Mouse (Mus musculus) ES-Bruce4 (cell line): Measurements from ENCODE around the gene Cdcp2. TPM values are rescaled to one million over a fixed set of nuclear protein-coding genes. Genes with fewer than 3 reads are reported as not detected.

Experiments
- H3K27ac ChIP-seq: 2 replicates; pipeline ENCODE4 v1.5.1; 2012; ENCODE audit warnings: low read length, inconsistent platforms; ENCODE audit not compliant: insufficient read depth
- H3K27me3 ChIP-seq: 2 replicates; pipeline ENCODE4 v1.6.1; 2012; ENCODE audit warnings: mild to moderate bottlenecking, low read length, inconsistent platforms; ENCODE audit not compliant: control insufficient read depth, poor library complexity, insufficient read depth, severe bottlenecking
- H3K36me3 ChIP-seq: 2 replicates; pipeline ENCODE4 v1.6.1; 2012; ENCODE audit warnings: inconsistent platforms, mild to moderate bottlenecking, low read length, moderate library complexity; ENCODE audit not compliant: control insufficient read depth, poor library complexity, insufficient read depth, severe bottlenecking
- H3K4me1 ChIP-seq: one replicate; pipeline ENCODE4 v1.8.1; 2011; ENCODE audit warnings: low read length; ENCODE audit not compliant: control insufficient read depth, insufficient read depth
- H3K4me3 ChIP-seq: 2 replicates; pipeline ENCODE4 v1.5.1; 2011; ENCODE audit warnings: low read depth, mild to moderate bottlenecking, low read length
- H3K9ac ChIP-seq: 2 replicates; pipeline ENCODE4 v1.6.1; 2012; ENCODE audit warnings: low read depth, mild to moderate bottlenecking, inconsistent platforms; ENCODE audit not compliant: poor library complexity, severe bottlenecking
- H3K9me3 ChIP-seq: replicated peaks from 2 replicates; pipeline ENCODE4 v1.6.1; 2012; ENCODE audit warnings: mild to moderate bottlenecking, low read length, inconsistent platforms; ENCODE audit not compliant: control insufficient read depth, poor library complexity, insufficient read depth, severe bottlenecking
- CTCF ChIP-seq: IDR thresholded peaks from one replicate; pipeline ENCODE4 v1.8.1; 2011; ENCODE audit warnings: low read depth, low read length
- EP300 ChIP-seq: IDR thresholded peaks from 2 replicates; pipeline ENCODE4 v1.6.1; 2011; ENCODE audit warnings: low read depth, low read length; ENCODE audit not compliant: insufficient read depth
- POLR2A ChIP-seq: IDR thresholded peaks from one replicate; pipeline ENCODE4 v1.8.1; 2011; ENCODE audit warnings: low read length; ENCODE audit not compliant: insufficient read depth
- polyA plus RNA-seq: library from polyadenylated mRNA; stranded (reverse); fragments of >200 nt; gene quantifications from 2 replicates; pipeline ENCODE4 v1.2.4, GENCODE M21; 2011; ENCODE audit warnings: low read depth; ENCODE audit not compliant: missing spikeins, insufficient read depth, insufficient read length

The Cdcp2 gene
- polyA plus RNA-seq, 1 experiment = not detected

DNA sequence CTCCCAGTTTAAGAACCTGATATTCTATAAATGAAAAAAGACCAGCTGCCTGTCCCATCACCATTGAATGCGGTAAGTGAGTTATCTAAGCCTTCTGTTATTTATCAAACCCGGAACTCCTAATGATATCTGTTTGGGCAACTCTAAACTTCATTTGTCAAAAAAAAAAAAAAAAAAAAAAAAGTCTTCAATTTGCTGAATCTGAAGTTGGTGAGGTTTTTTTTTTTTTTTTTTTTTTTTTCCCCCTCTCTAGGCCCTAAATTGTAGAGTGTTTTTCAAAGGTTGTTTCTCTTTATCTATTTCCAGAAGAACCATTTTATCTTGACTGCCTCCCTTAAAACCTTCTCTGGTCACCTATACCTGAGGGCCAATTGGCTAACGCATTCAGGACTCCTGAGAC is 38.2 kb downstream of the Cdcp2 start:
- TF ChIP-seq CTCF (no peak), EP300 (no peak), POLR2A (no peak)

DNA sequence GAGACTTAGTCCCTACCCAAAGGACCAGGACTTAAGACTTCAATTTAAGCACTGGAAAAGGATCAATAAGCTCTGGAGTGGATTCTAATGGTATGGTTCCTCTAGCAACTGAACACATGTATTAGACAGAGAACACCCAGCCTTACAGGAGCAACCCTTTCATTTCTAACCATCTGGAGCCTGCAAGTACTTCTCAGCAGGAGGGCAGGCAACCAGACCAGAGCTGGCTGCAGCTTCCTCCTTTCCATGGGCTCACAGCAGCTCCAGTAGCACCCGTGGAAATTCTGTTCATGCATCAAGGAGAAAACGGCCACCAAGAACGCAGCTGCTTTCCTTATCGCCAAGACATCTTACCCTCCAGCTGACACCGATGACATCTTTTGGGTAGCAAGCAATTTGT is 39.0 kb downstream of the Cdcp2 start:
- H3K4me3 ChIP-seq = no peak overlapping the region
- no peaks in the 10 kb centered on the region for H3K27me3 ChIP-seq
- H3K9me3 ChIP-seq = no peaks in the 10 kb centered on the region
- H3K4me1 ChIP-seq = no peaks in the 10 kb centered on the region
- no peak overlapping the region for H3K27ac ChIP-seq
- H3K9ac ChIP-seq = no peak overlapping the region
- no peaks in the 10 kb centered on the region for H3K36me3 ChIP-seq
- no peak for TF ChIP-seq CTCF
- TF ChIP-seq EP300 = no peak
- TF ChIP-seq POLR2A = no peak

More for the DNA sequence above, 38.2 kb downstream of the Cdcp2 start:
- Histone ChIP-seq H3K4me3 (no peak overlapping the region), H3K9ac (no peak overlapping the region), H3K4me1 (no peaks in the 10 kb centered on the region), H3K27me3 (no peaks in the 10 kb centered on the region), H3K27ac (no peak overlapping the region), H3K9me3 (no peaks in the 10 kb centered on the region), H3K36me3 (no peaks in the 10 kb centered on the region)

GRCm38 (mm10) chr4:107136531-107136930 is 39.8 kb downstream of the Cdcp2 start:
- Histone ChIP-seq H3K27ac (no peak overlapping the region), H3K9ac (no peak overlapping the region), H3K4me3 (no peak overlapping the region), H3K36me3 (no peaks in the 10 kb centered on the region), H3K27me3 (no peaks in the 10 kb centered on the region), H3K4me1 (no peaks in the 10 kb centered on the region), H3K9me3 (no peaks in the 10 kb centered on the region)
- TF ChIP-seq CTCF (no peak), POLR2A (no peak), EP300 (no peak)

DNA sequence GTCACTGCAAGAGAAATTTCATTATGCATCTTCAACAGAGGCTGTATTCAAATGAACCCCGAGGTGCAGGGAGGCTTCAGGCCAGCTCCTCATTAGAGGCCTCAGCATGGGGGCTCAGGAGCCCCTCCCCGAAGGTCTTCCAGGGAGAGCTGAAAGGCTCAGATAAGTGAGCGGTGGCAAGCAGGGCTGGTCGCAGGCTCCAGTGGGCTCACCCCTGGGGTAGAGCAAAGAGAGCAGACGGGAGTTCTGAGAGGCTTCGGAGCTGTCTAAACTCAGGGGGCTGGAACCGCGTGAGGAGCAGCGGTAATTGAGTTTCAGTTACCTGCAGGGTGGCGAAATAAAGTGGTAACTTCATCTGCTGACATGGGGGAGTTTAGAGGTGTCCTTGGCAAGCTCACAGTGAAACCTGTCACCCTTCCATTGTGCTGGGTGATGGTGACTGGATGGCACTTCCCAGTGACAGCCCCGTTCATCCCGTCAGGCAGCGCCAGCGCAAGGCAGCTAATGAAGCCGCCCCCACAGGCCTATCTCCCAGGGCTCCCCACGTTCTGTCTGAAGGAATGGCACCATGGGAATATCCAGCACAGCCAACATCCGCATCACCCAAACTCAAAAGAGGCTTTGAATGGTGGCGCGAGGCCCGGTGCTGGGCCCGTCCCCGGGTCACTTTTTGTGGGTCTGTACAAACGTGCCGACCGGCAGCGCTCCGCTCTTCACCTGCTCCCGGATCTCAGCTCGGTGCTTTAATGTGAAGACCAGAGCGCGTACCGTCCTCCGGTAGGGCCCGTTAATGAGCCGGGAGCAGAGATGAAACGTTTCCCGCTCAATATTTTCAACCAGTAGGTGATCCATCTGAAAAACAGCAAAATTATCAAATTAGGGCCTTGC is 42.5 kb downstream of the Cdcp2 start:
- no peak overlapping the region for H3K4me3 ChIP-seq
- H3K36me3 ChIP-seq = no peaks in the 10 kb centered on the region
- H3K27ac ChIP-seq = no peak overlapping the region
- H3K27me3 ChIP-seq = no peaks in the 10 kb centered on the region
- TF ChIP-seq CTCF (no peak), POLR2A (no peak), EP300 (no peak)
- no peaks in the 10 kb centered on the region for H3K4me1 ChIP-seq
- no peaks in the 10 kb centered on the region for H3K9me3 ChIP-seq
- H3K9ac ChIP-seq = no peak overlapping the region

- TF ChIP-seq CTCF = no peak
- TF ChIP-seq EP300 = no peak
- no peak for TF ChIP-seq POLR2A
- Histone ChIP-seq H3K36me3 (no peaks in the 10 kb centered on the region), H3K4me1 (no peaks in the 10 kb centered on the region), H3K9me3 (no peaks in the 10 kb centered on the region), H3K27me3 (no peaks in the 10 kb centered on the region), H3K4me3 (no peak overlapping the region), H3K9ac (no peak overlapping the region), H3K27ac (no peak overlapping the region)
Observed at GRCm38 (mm10) chr4:107139836-107140631, 43.3 kb downstream of the Cdcp2 start.

DNA sequence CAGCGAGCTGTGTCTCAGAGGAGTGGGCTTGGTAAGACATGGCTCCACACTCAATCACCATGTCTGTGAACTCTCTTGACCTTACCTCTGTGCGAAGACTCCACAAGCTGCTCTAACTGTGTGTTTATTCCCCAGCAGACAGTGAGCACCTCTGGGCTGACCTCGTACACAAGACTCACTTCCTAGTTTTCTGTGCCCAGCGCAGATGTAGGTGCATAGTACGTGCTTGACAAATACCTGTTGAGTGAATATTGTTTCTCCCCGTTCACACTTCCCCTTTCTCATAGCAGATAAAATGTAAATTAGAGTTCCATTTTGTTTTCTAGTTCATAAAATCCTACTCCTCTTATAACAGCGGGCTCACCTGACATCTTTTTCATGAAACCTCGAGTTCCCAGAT is 46.8 kb downstream of the Cdcp2 start:
- Histone ChIP-seq H3K36me3 (no peaks in the 10 kb centered on the region), H3K27me3 (no peaks in the 10 kb centered on the region), H3K4me3 (no peak overlapping the region), H3K27ac (no peak overlapping the region), H3K9me3 (0 out of 2 replicates have a peak, but pooled peaks cover 2% of the 10 kb centered on the region), H3K4me1 (no peaks in the 10 kb centered on the region), H3K9ac (no peak overlapping the region)
- TF ChIP-seq POLR2A (no peak), EP300 (no peak), CTCF (no peak)
